Mouse (Mus musculus) hindbrain, postnatal 0 days (tissue): ENCODE data around the gene Frmd6. TPM values are rescaled to one million over a fixed set of nuclear protein-coding genes. Genes with fewer than 3 reads are reported as not detected.

ENCODE experiments used
- ATAC-seq: fragments of 200-750 bp; cut with Nextera tagmentation; 2 replicates; pipeline ENCODE4 v1.8.0; 2017; ENCODE audit warnings: mild to moderate bottlenecking, moderate TSS enrichment, moderate library complexity
- DNase-seq: peaks from one replicate; pipeline ENCODE4 v3.0.0-alpha.2; 2015; ENCODE audit warnings: low spot score
- H3K27ac ChIP-seq: fragments of 300-500 bp; sonication (generic); 2 replicates; pipeline ENCODE4 v1.5.1; 2014; ENCODE audit warnings: mild to moderate bottlenecking
- H3K27me3 ChIP-seq: fragments of 300-500 bp; sonication (generic); 2 replicates; pipeline ENCODE4 v1.6.1; 2014; ENCODE audit warnings: low read length, mixed read lengths; ENCODE audit not compliant: insufficient read depth
- H3K36me3 ChIP-seq: fragments of 300-500 bp; sonication (generic); 2 replicates; pipeline ENCODE4 v1.6.1; 2014; ENCODE audit warnings: low read length, mixed read lengths; ENCODE audit not compliant: insufficient read depth
- H3K4me1 ChIP-seq: fragments of 300-500 bp; sonication (generic); 2 replicates; pipeline ENCODE4 v1.6.1; 2014; ENCODE audit warnings: antibody characterized with exemption, low read length, mixed read lengths; ENCODE audit not compliant: insufficient read depth
- H3K4me2 ChIP-seq: fragments of 300-500 bp; sonication (generic); 2 replicates; pipeline ENCODE4 v1.6.1; 2014; ENCODE audit warnings: low read depth, mild to moderate bottlenecking, low read length, moderate library complexity, mixed read lengths
- H3K4me3 ChIP-seq: fragments of 300-500 bp; sonication (generic); 2 replicates; pipeline ENCODE4 v1.5.1; 2014; ENCODE audit warnings: low read length
- H3K9ac ChIP-seq: fragments of 300-500 bp; sonication (generic); replicated peaks from 2 replicates; pipeline ENCODE4 v1.6.1; 2014; ENCODE audit warnings: mild to moderate bottlenecking, low read length, moderate library complexity, mixed read lengths
- H3K9me3 ChIP-seq: fragments of 300-500 bp; sonication (generic); 2 replicates; pipeline ENCODE4 v1.6.1; 2016; ENCODE audit warnings: low read length, mixed read lengths
- CTCF ChIP-seq: IDR thresholded peaks from 2 replicates; pipeline ENCODE4 v1.5.1; 2016; ENCODE audit warnings: antibody characterized with exemption, control low read depth, low read depth
- WGBS: fragments of 180-500 bp; shearing (Covaris S2); extraction: QIAGEN DNeasy Blood & Tissue Kit; methylation state at CpG from one replicate; pipeline ENCODE4 v1.1.7; 2014; 5-methylcytosine and 5-hydroxymethylcytosine counted together
- polyA plus RNA-seq: library from polyadenylated mRNA; unstranded; fragments of >200 nt; fragmentation: Nextera tagmentation; extraction: Ambion mirVana; gene quantifications from 2 replicates; pipeline ENCODE4 v1.2.1, GENCODE M21; 2015
- total RNA-seq: library from RNA; depleted of rRNA; stranded (reverse); fragments of >200 nt; gene quantifications from 2 replicates; pipeline ENCODE4 v1.2.3, GENCODE M21; 2014

Gene Frmd6
- total and polyA plus RNA-seq, 2 experiments from 2014 or later: 6.5 to 7.9 TPM

- 51% methylated on average over 7 of the region's 7 CpGs for WGBS
- Histone ChIP-seq H3K9ac (no peak overlapping the region), H3K4me2 (no peak overlapping the region), H3K27me3 (no peaks in the 10 kb centered on the region), H3K4me3 (no peak overlapping the region), H3K9me3 (no peaks in the 10 kb centered on the region), H3K36me3 (no peaks in the 10 kb centered on the region), H3K27ac (peak overlapping the region; percentile 20; the same call in 1 of the 2 replicates), H3K4me1 (no peaks in the 10 kb centered on the region)
- peak; percentile 27 for DNase-seq
- ATAC-seq: peak; percentile 58; the same call in 1 of the 2 replicates
- TF ChIP-seq CTCF: peak; percentile 53
Measured at GRCm38 (mm10) chr12:70868190-70868987, 43.1 kb downstream of the Frmd6 start.

GRCm38 (mm10) chr12:70868988-70869291, 43.6 kb downstream of the Frmd6 start:
- Histone ChIP-seq H3K4me3 (no peak overlapping the region), H3K4me1 (no peaks in the 10 kb centered on the region), H3K36me3 (no peaks in the 10 kb centered on the region), H3K9ac (no peak overlapping the region), H3K27me3 (no peaks in the 10 kb centered on the region), H3K9me3 (no peaks in the 10 kb centered on the region), H3K27ac (no peak overlapping the region), H3K4me2 (no peak overlapping the region)
- DNase-seq: no peak
- WGBS: 79% methylated on average over 9 of the region's 9 CpGs
- TF ChIP-seq CTCF: no peak
- peak; percentile 38; the same call in 1 of the 2 replicates for ATAC-seq

GRCm38 (mm10) chr12:70873544-70873943, 48.2 kb downstream of the Frmd6 start:
- Histone ChIP-seq H3K27ac (no peak overlapping the region), H3K27me3 (no peaks in the 10 kb centered on the region), H3K9ac (no peak overlapping the region), H3K9me3 (no peaks in the 10 kb centered on the region), H3K4me2 (no peak overlapping the region), H3K4me3 (no peak overlapping the region), H3K36me3 (no peaks in the 10 kb centered on the region), H3K4me1 (no peaks in the 10 kb centered on the region)
- DNase-seq (no peak), ATAC-seq (no peak)
- 72% methylated on average over 6 of the region's 6 CpGs for WGBS
- TF ChIP-seq CTCF: no peak

- peaks cover 6% of the 10 kb centered on the region; the same call in 1 of the 2 replicates for H3K36me3 ChIP-seq
- peaks cover 2% of the 10 kb centered on the region; the same call in 1 of the 2 replicates for H3K4me1 ChIP-seq
- H3K27ac ChIP-seq: no peak overlapping the region
- 83% methylated on average over 21 of the region's 21 CpGs for WGBS
- no peaks in the 10 kb centered on the region for H3K27me3 ChIP-seq
- DNase-seq (no peak), ATAC-seq (no peak)
- H3K9me3 ChIP-seq: no peaks in the 10 kb centered on the region
- H3K9ac ChIP-seq: no peak overlapping the region
- no peak overlapping the region for H3K4me2 ChIP-seq
- H3K4me3 ChIP-seq: no peak overlapping the region
- no peak for TF ChIP-seq CTCF
Measured at GRCm38 (mm10) chr12:70876270-70876998, 51.1 kb downstream of the Frmd6 start.

GRCm38 (mm10) chr12:70877926-70878710, 52.8 kb downstream of the Frmd6 start:
- Histone ChIP-seq H3K4me2 (no peak overlapping the region), H3K27ac (no peak overlapping the region), H3K36me3 (peaks cover 6% of the 10 kb centered on the region; the same call in 1 of the 2 replicates), H3K9me3 (no peaks in the 10 kb centered on the region), H3K9ac (no peak overlapping the region), H3K4me3 (no peak overlapping the region), H3K27me3 (no peaks in the 10 kb centered on the region), H3K4me1 (peaks cover 3% of the 10 kb centered on the region; the same call in 1 of the 2 replicates)
- peak; percentile 12 for DNase-seq
- WGBS: 70% methylated on average over 20 of the region's 20 CpGs
- no peak for TF ChIP-seq CTCF
- 0 out of 2 replicates have a peak, but pooled peaks have one; percentile 16 for ATAC-seq

- H3K27ac ChIP-seq: peak overlapping the region; percentile 62; the same call in 1 of the 2 replicates
- no peak for TF ChIP-seq CTCF
- DNase-seq (no peak), ATAC-seq (0 out of 2 replicates have a peak, but pooled peaks have one; percentile 16)
- peaks cover 9% of the 10 kb centered on the region; the same call in 1 of the 2 replicates for H3K36me3 ChIP-seq
- no peak overlapping the region for H3K4me3 ChIP-seq
- no peak overlapping the region for H3K9ac ChIP-seq
- no peaks in the 10 kb centered on the region for H3K9me3 ChIP-seq
- peaks cover 3% of the 10 kb centered on the region; the same call in 1 of the 2 replicates for H3K4me1 ChIP-seq
- H3K4me2 ChIP-seq: no peak overlapping the region
- WGBS: 67% methylated on average over 9 of the region's 9 CpGs
- H3K27me3 ChIP-seq: no peaks in the 10 kb centered on the region
Measured at GRCm38 (mm10) chr12:70880396-70880975, 55.2 kb downstream of the Frmd6 start.
